Mouse (Mus musculus) layer of hippocampus, postnatal 14 days (tissue): ENCODE measurements around the gene Zfp874b. TPM values are rescaled to one million over a fixed set of nuclear protein-coding genes. Genes with fewer than 3 reads are reported as not detected.
"Not testable (repeated sequence)": the region's sequence is repeated elsewhere in the genome, so short reads cannot be mapped to it uniquely, and the experiment has no call there.

ENCODE experiments used
- DNase-seq, 2 experiments: peaks; one replicate each; pipeline ENCODE4 v3.0.0; 2021 to 2022; ENCODE audit warnings: low spot score in 2 of 2, mixed read lengths in 1 of 2
- long read RNA-seq, 2 experiments: library from polyadenylated mRNA; stranded (forward); transcript quantifications; one replicate each; pipeline ENCODE4 v2.0.0; 2021
- total RNA-seq, 2 experiments: library from RNA; stranded (reverse); gene quantifications; 2 replicates each; pipeline ENCODE4 v1.2.3; 2021

The Zfp874b gene
- total RNA-seq, result 10 to 100 TPM; 13.1 to 16.3 TPM
- long read RNA-seq, experiment 1, result 0 reads
- long read RNA-seq, experiment 2, partial matches to known transcripts, result 0 of 1 reads
- long read RNA-seq, experiment 2, other reads (novel, unspliced or antisense), result 1 of 1 reads

GRCm38 (mm10) chr13:67483625-67484423 is at the start of gene Zfp874b:
Gene Zfp874b, minus strand, starts transcription at chr13:67484258.
- peak; percentile 83 to 94 for DNase-seq

GRCm38 (mm10) chr13:67527049-67527730 is 43.1 kb upstream of the Zfp874b start:
- no peak for DNase-seq

GRCm38 (mm10) chr13:67525753-67526410 is 41.8 kb upstream of the Zfp874b start, which contains the start of the genes Gm26965 and Zfp87:
Gene Gm26965, minus strand, starts transcription at chr13:67526151.
Gene Zfp87, minus strand, starts transcription at chr13:67526177.
- DNase-seq, result peak; percentile 88 to 95

- no peak for DNase-seq
These were observed 16.9 kb upstream of the Zfp874b start for GRCm38 (mm10) chr13:67500908-67501307.

- peak; percentile 76 to 93 for DNase-seq
These were observed 16.1 kb upstream of the Zfp874b start, which contains the start of gene Zfp58 for GRCm38 (mm10) chr13:67500084-67500719. Gene Zfp58, minus strand, starts transcription at chr13:67500555.

GRCm38 (mm10) chr13:67495631-67496030 is 11.6 kb upstream of the Zfp874b start:
- DNase-seq, result no peak

GRCm38 (mm10) chr13:67484424-67484811 is 360 bp upstream of the Zfp874b start:
- no peak for DNase-seq

GRCm38 (mm10) chr13:67481528-67481927 is 2.5 kb downstream of the Zfp874b start:
- no peak for DNase-seq

GRCm38 (mm10) chr13:67469274-67469673 is 14.8 kb downstream of the Zfp874b start:
- no peak for DNase-seq

- DNase-seq, result not testable (repeated sequence)
These were observed 20.4 kb downstream of the Zfp874b start for GRCm38 (mm10) chr13:67463506-67464185.

GRCm38 (mm10) chr13:67452021-67452309 is 32.1 kb downstream of the Zfp874b start:
- peak in 1 of 2 experiments; percentile 3 for DNase-seq

- DNase-seq, result peak; percentile 80 to 96
These were observed 32.7 kb downstream of the Zfp874b start, which contains the start of gene Zfp874a for GRCm38 (mm10) chr13:67451172-67452020. Gene Zfp874a, minus strand, starts transcription at chr13:67451624.

GRCm38 (mm10) chr13:67437095-67437494 is 47.0 kb downstream of the Zfp874b start:
- not testable (repeated sequence) for DNase-seq

- no peak for DNase-seq
These were observed 55.9 kb downstream of the Zfp874b start for GRCm38 (mm10) chr13:67428116-67428515.

- not testable (repeated sequence) for DNase-seq
These were observed 58.4 kb downstream of the Zfp874b start for GRCm38 (mm10) chr13:67425699-67426098.

GRCm38 (mm10) chr13:67422532-67422931 is 61.5 kb downstream of the Zfp874b start:
- DNase-seq, result not testable (repeated sequence)
